Comparison of ENCODE assay signal across 9 mouse cellular contexts in the genomic region with DNA sequence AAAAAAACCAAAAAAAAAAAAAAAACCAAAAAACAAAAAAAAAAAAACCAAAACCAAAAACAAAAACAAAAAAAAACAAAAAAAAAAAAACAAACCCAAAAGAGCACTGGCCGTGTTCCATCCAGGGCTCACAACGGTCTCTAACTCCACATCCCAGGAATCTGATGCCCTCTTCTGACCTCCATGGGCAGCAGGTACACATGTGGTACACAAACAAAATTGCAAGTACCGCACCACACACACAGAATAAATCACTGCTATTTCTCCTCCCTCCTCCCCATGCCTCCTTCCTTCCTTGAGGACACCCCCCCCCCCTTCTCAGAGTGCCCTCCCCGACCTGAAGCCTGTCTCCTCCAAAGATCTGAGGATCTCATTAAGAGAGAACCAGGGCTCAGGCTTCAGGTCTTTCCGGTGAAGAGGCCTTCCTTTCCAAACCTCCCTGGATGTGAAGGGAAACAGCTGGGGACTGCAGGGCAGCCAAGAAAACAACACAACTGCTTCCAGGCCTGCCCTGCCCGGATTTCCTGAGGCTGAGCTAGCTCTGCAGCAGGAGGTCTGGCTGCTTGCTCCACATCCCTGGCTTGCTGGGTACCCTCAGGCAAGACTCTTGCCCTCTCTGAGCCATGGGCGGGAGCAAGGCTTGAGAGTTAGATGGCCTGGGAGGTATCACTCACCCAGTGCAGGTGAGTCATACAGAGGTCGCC. TPM values are rescaled to one million over a fixed set of nuclear protein-coding genes. Genes with fewer than 3 reads are reported as not detected.
DNase-seq lines count a peak whose midpoint lies in the region; ATAC-seq and TF ChIP-seq lines count a peak whose summit lies in the region.
"Had no signal": no experiment of that assay in that cellular context is flagged by ENCODE, and none has a peak within 500 bp of the region (broad histone marks: within the 10 kb centered on the region; RNA-seq: fewer than 3 reads in every experiment).

No protein-coding gene starts in this region.

- no peak for TF ChIP-seq CTCF in kidney, adult 2 months (conservative IDR thresholded peaks at IDR 0.05; ENCODE audit: insufficient read depth, insufficient read length, low read depth, low read length)

- no peak overlapping the region for H3K9ac ChIP-seq in liver, embryonic 15.5 days
- H3K9ac ChIP-seq in liver, embryonic 12.5 days = no peak overlapping the region
- H3K9ac ChIP-seq in embryonic facial prominence, embryonic 15.5 days = no peak overlapping the region

- H3K4me1 ChIP-seq in liver, embryonic 15.5 days (replicated peaks) = no peaks in the 10 kb centered on the region; the same call in 1 of the 2 replicates
- H3K4me1 ChIP-seq in liver, embryonic 12.5 days = no peaks in the 10 kb centered on the region
- no peaks in the 10 kb centered on the region for H3K4me1 ChIP-seq in embryonic facial prominence, embryonic 15.5 days
- H3K4me1 ChIP-seq in kidney, adult 2 months (ENCODE audit: control insufficient read depth, insufficient read depth, low read length) = no peaks in the 10 kb centered on the region

- H3K4me3 ChIP-seq in liver, embryonic 15.5 days (replicated peaks) = no peak overlapping the region
- no peak overlapping the region for H3K4me3 ChIP-seq in liver, embryonic 12.5 days
- no peak overlapping the region for H3K4me3 ChIP-seq in embryonic facial prominence, embryonic 15.5 days (replicated peaks)
- no peak overlapping the region for H3K4me3 ChIP-seq in kidney, adult 2 months (ENCODE audit: insufficient read depth, low read depth, low read length)

- no peak overlapping the region for H3K27ac ChIP-seq in liver, embryonic 15.5 days (replicated peaks)
- H3K27ac ChIP-seq in liver, embryonic 12.5 days = no peak overlapping the region
- no peak overlapping the region for H3K27ac ChIP-seq in embryonic facial prominence, embryonic 15.5 days (replicated peaks)
- H3K27ac ChIP-seq in kidney, adult 2 months (ENCODE audit: insufficient read depth, low read depth, low read length) = no peak overlapping the region

- no peaks in the 10 kb centered on the region; the same call in 1 of the 2 replicates for H3K27me3 ChIP-seq in liver, embryonic 15.5 days
- peaks cover 3% of the 10 kb centered on the region; the same call in 1 of the 2 replicates for H3K27me3 ChIP-seq in liver, embryonic 12.5 days (replicated peaks)
- H3K27me3 ChIP-seq in embryonic facial prominence, embryonic 15.5 days = no peaks in the 10 kb centered on the region
- H3K27me3 ChIP-seq in kidney, adult 2 months (replicated peaks; ENCODE audit: control insufficient read depth, insufficient read depth, low read length) = no peaks in the 10 kb centered on the region

- no peaks in the 10 kb centered on the region for H3K9me3 ChIP-seq in liver, embryonic 15.5 days (replicated peaks)
- H3K9me3 ChIP-seq in liver, embryonic 12.5 days (replicated peaks) = no peaks in the 10 kb centered on the region
- no peaks in the 10 kb centered on the region for H3K9me3 ChIP-seq in embryonic facial prominence, embryonic 15.5 days (replicated peaks)

- H3K36me3 ChIP-seq in liver, embryonic 15.5 days (replicated peaks) = no peaks in the 10 kb centered on the region
- H3K36me3 ChIP-seq in liver, embryonic 12.5 days = no peaks in the 10 kb centered on the region
- no peaks in the 10 kb centered on the region for H3K36me3 ChIP-seq in embryonic facial prominence, embryonic 15.5 days
- H3K36me3 ChIP-seq in kidney, adult 2 months (ENCODE audit: control insufficient read depth, insufficient read depth, low read length) = no peaks in the 10 kb centered on the region

- peak; percentile 81 for DNase-seq in kidney, adult 2 months
- DNase-seq in lung, postnatal 4 days = peak; percentile 48 to 80
- DNase-seq in right cerebral cortex, postnatal 10 days (ENCODE audit: low spot score in 2 of 2) = no peak
- no peak for DNase-seq in retina, postnatal 1 day
- no peak for DNase-seq in thymus, postnatal 14 days
- DNase-seq: thymus, postnatal 4 days had no signal

- H3K4me2 ChIP-seq in liver, embryonic 15.5 days = no peak overlapping the region
- H3K4me2 ChIP-seq in liver, embryonic 12.5 days = no peak overlapping the region
- H3K4me2 ChIP-seq in embryonic facial prominence, embryonic 15.5 days (replicated peaks) = no peak overlapping the region

- TF ChIP-seq POLR2A in kidney, adult 2 months (IDR thresholded peaks at IDR 0.05; ENCODE audit: low read depth, low read length) = no peak

- 50% methylated on average over 8 of the region's 8 CpGs for WGBS in liver, embryonic 15.5 days (ENCODE audit: insufficient replicate concordance)
- WGBS in liver, embryonic 12.5 days (ENCODE audit: insufficient replicate concordance) = 52% methylated on average over 8 of the region's 8 CpGs
- WGBS in embryonic facial prominence, embryonic 15.5 days = 50% methylated on average over 8 of the region's 8 CpGs
- 56% methylated on average over 8 of the region's 8 CpGs for WGBS in kidney, adult 2 months

- ATAC-seq in liver, embryonic 15.5 days (ENCODE audit: insufficient read depth) = peak; percentile 19; the same call in 1 of the 2 replicates
- ATAC-seq in liver, embryonic 12.5 days = no peak
- ATAC-seq in embryonic facial prominence, embryonic 15.5 days (ENCODE audit: insufficient number of reproducible peaks, low FRiP score, low TSS enrichment, low read depth) = peak; percentile 35; the same call in 1 of the 2 replicates

RNA-seq across cellular contexts. Expression of gene Fscn1, which starts 15.0 kb away (rescaled TPM):
- 23.0 and 23.4 TPM in 2 replicates for polyA plus RNA-seq in liver, embryonic 15.5 days (2015; fragmentation: Nextera tagmentation; extraction: Ambion mirVana)
- polyA plus RNA-seq in liver, embryonic 12.5 days (2016; fragmentation: Nextera tagmentation; extraction: Ambion mirVana) = 69.1 and 69.4 TPM in 2 replicates
- 328 TPM in 2 replicates for polyA plus RNA-seq in embryonic facial prominence, embryonic 15.5 days (2015; fragmentation: Nextera tagmentation; extraction: Ambion mirVana)
- polyA plus RNA-seq in kidney, adult 2 months (2012; rRNA removed) = 23.1 and 28.5 TPM in 2 replicates

RNA-seq across cellular contexts. Expression of gene Actb, which starts 38.6 kb away (rescaled TPM):
- polyA plus RNA-seq in liver, embryonic 15.5 days (2015; fragmentation: Nextera tagmentation; extraction: Ambion mirVana) = 5,733 and 6,728 TPM in 2 replicates
- 7,775 and 7,997 TPM in 2 replicates for polyA plus RNA-seq in liver, embryonic 12.5 days (2016; fragmentation: Nextera tagmentation; extraction: Ambion mirVana)
- polyA plus RNA-seq in embryonic facial prominence, embryonic 15.5 days (2015; fragmentation: Nextera tagmentation; extraction: Ambion mirVana) = 12,790 and 13,060 TPM in 2 replicates
- 2,111 and 2,511 TPM in 2 replicates for polyA plus RNA-seq in kidney, adult 2 months (2012; rRNA removed)

RNA-seq across cellular contexts. Expression of gene Fbxl18, which starts 49.9 kb away (rescaled TPM):
- 3.3 and 4.2 TPM in 2 replicates for polyA plus RNA-seq in liver, embryonic 15.5 days (2015; fragmentation: Nextera tagmentation; extraction: Ambion mirVana)
- polyA plus RNA-seq in liver, embryonic 12.5 days (2016; fragmentation: Nextera tagmentation; extraction: Ambion mirVana) = 5.8 and 6.1 TPM in 2 replicates
- 11.7 and 14.7 TPM in 2 replicates for polyA plus RNA-seq in embryonic facial prominence, embryonic 15.5 days (2015; fragmentation: Nextera tagmentation; extraction: Ambion mirVana)
- polyA plus RNA-seq in kidney, adult 2 months (2012; rRNA removed) = 11.5 and 17.2 TPM in 2 replicates

Comparison
In these comparisons a context has a peak if more than half of its experiments do, and no peak if none do; other contexts are left out.
1. DNase-seq: peak in kidney, adult 2 months (single experiment) and lung, postnatal 4 days (2 of 2); none in right cerebral cortex, postnatal 10 days (0 of 2), retina, postnatal 1 day (single experiment) and thymus, postnatal 14 days (single experiment).